Mouse (Mus musculus): ENCODE measurements around the gene Rnasel.
"Not testable (repeated sequence)": the region's sequence is repeated elsewhere in the genome, so short reads cannot be mapped to it uniquely, and the experiment has no call there.

Rnasel gene

DNA sequence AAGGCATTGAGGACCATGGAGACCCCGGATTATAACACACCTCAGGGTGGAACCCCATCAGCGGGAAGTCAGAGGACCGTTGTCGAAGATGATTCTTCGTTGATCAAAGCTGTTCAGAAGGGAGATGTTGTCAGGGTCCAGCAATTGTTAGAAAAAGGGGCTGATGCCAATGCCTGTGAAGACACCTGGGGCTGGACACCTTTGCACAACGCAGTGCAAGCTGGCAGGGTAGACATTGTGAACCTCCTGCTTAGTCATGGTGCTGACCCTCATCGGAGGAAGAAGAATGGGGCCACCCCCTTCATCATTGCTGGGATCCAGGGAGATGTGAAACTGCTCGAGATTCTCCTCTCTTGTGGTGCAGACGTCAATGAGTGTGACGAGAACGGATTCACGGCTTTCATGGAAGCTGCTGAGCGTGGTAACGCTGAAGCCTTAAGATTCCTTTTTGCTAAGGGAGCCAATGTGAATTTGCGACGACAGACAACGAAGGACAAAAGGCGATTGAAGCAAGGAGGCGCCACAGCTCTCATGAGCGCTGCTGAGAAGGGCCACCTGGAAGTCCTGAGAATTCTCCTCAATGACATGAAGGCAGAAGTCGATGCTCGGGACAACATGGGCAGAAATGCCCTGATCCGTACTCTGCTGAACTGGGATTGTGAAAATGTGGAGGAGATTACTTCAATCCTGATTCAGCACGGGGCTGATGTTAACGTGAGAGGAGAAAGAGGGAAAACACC, 4.7 kb downstream of the Rnasel start:
- in situ Hi-C loops (cut with MboI; ENCODE audit: low pct_unique_long_range_greater_than_20kb in 1 of 2, low sequenced_read_pairs in 2 of 2, unreplicated experiment in 1 of 2) = no loop called here

GRCm38 (mm10) chr1:153764136-153764535, 14.9 kb downstream of the Rnasel start:
- in situ Hi-C loops (cut with MboI; ENCODE audit: low pct_unique_long_range_greater_than_20kb in 1 of 2, low sequenced_read_pairs in 2 of 2, unreplicated experiment in 1 of 2) = no loop called here

DNA sequence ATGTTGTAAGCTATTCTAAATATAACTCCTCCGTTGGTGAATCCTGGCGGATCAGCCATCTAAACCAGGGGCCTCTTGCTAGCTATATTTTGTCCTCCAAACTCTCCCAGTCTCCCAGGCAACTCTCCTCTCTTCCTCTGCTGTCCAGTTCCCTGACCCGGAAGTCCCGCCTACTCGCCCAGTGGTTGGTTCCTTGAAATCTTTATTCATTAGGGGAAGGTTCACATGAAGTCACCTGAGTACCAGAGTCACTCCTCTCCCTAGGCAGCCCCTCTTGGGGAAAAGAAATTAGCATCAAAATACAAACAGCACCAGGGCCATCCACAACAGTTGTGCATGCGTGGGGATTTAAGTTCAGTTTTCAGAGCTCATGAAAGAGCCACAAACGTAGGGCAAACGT, 17.1 kb downstream of the Rnasel start:
- in situ Hi-C loops (cut with MboI; ENCODE audit: low pct_unique_long_range_greater_than_20kb in 1 of 2, low sequenced_read_pairs in 2 of 2, unreplicated experiment in 1 of 2) = no loop called here

DNA sequence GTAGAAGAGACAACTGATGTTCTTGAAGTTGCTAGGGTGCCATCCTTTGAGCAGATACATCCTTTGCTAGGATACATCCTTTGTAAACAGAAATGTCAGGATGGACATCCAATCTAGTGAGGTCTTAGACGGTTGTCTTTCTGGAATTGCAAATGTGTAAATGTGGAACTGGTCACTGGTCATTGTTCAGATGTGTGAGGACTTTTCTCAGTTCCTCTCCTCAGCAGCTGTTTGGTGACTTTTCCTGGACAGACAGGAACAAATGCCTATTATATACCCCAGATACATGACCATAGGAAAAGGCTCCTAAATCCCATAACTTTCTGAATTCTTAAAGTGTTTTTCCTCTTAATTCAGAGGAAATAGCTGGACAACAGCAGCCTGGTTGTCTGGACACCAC, 18.1 kb downstream of the Rnasel start:
- in situ Hi-C loops (cut with MboI; ENCODE audit: low pct_unique_long_range_greater_than_20kb in 1 of 2, low sequenced_read_pairs in 2 of 2, unreplicated experiment in 1 of 2) = no loop called here

DNA sequence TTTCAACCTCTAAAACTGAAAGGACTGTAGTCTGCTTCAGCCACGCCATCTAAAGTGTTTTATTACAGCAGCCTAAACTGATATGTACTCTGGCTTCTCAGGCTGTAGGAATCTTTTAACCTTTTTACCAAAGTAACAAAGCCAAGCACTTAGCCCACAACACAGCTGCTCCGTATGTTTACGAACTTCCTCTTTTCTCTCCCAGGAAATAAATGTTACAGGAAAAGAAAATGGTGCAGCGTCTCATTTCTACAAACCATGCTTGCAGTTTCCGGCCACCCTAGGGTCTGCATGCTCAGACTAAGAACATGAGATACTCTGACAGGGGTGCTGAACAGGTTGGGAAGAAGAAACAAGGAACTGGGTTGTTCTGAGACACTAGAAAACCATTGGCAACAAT, 19.2 kb downstream of the Rnasel start:
- in situ Hi-C loops (cut with MboI; ENCODE audit: low pct_unique_long_range_greater_than_20kb in 1 of 2, low sequenced_read_pairs in 2 of 2, unreplicated experiment in 1 of 2) = no loop called here

- in situ Hi-C loops (cut with MboI; ENCODE audit: low pct_unique_long_range_greater_than_20kb in 1 of 2, low sequenced_read_pairs in 2 of 2, unreplicated experiment in 1 of 2) = not testable (repeated sequence)
These were observed 20.3 kb downstream of the Rnasel start for GRCm38 (mm10) chr1:153769571-153769970.

DNA sequence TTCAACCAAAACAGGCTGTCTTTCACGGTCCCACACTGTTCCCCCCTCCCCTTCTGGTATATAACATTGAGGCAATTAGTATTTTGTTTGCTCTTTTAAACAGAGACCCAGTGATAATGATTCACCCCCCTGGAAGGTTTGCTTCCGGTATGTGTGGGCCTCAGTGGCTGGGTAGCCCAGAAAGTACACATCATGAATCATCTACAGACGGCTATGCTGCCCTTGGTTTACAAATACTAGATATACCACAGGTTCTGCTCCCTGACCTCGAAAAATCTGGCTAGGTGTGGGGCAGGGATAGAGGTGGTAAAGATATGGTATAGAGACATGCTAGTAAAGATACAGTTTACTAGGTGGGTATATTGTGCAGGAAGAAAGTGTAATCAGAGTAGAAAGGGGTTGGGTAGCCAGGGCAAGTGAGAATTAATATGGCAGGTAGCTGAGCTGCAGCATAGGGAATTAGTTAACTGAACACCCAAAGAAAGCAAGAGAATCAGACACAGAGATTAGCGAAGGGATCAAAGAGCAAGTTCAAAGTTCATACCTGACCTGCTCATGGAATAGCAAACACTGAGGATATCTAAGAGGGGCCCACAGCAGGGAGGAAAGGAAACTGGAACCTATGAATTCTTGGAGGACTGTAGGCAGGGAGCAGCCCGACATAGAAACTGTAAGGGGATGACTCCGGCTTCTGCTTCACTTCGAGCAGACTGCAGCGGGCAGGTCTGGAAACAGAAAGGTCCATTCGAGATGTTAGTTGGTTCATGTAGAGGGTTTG, 21.0 kb downstream of the Rnasel start:
- in situ Hi-C loops (cut with MboI; ENCODE audit: low pct_unique_long_range_greater_than_20kb in 1 of 2, low sequenced_read_pairs in 2 of 2, unreplicated experiment in 1 of 2) = no loop called here

- in situ Hi-C loops (cut with MboI; ENCODE audit: low pct_unique_long_range_greater_than_20kb in 1 of 2, low sequenced_read_pairs in 2 of 2, unreplicated experiment in 1 of 2) = no loop called here
These were observed 21.5 kb downstream of the Rnasel start for GRCm38 (mm10) chr1:153770776-153771167.

- in situ Hi-C loops (cut with MboI; ENCODE audit: low pct_unique_long_range_greater_than_20kb in 1 of 2, low sequenced_read_pairs in 2 of 2, unreplicated experiment in 1 of 2) = no loop called here
These were observed 25.9 kb downstream of the Rnasel start for GRCm38 (mm10) chr1:153775174-153775573.

DNA sequence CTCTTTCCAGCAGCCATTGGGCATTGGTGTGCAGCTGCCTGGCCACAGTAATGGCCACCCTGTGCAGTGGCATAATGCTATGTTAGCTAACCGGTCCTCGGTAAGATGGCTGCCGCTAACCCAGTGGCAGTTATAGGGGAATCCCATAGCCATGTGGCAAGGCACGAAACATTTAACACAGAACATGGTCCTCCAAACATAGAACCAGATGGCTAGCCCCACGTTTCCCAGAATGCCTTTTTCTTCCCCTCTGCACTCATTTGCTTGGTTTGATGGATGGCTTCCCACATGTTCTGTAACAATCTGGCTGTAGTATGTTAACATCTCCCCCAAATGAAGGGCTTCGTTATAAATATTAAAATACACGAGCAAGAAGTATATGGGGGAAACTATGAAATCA, 27.0 kb downstream of the Rnasel start:
- in situ Hi-C loops (cut with MboI; ENCODE audit: low pct_unique_long_range_greater_than_20kb in 1 of 2, low sequenced_read_pairs in 2 of 2, unreplicated experiment in 1 of 2) = no loop called here

GRCm38 (mm10) chr1:153778205-153778604, 29.0 kb downstream of the Rnasel start:
- in situ Hi-C loops (cut with MboI; ENCODE audit: low pct_unique_long_range_greater_than_20kb in 1 of 2, low sequenced_read_pairs in 2 of 2, unreplicated experiment in 1 of 2) = no loop called here

GRCm38 (mm10) chr1:153783339-153783738, 34.1 kb downstream of the Rnasel start:
- in situ Hi-C loops (cut with MboI; ENCODE audit: low pct_unique_long_range_greater_than_20kb in 1 of 2, low sequenced_read_pairs in 2 of 2, unreplicated experiment in 1 of 2) = no loop called here

DNA sequence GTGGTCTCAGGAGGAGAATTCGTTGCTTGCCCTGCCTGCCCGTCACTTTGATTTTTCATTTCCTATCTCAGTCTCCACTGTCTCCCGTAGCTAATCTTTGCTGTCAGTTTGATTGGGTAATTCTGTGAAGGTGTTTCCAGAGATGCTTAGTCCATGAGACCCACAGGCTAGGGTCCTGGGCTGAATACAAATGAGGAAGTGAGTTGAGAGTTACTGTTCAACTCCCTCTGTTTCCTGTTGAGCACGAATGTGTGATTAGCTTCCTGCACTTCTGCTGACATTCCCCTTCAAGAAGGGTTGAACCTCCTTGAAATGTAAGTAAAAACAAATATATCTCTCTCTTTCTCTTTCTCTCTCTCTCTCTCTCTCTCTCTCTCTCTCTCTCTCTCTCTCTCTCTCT, 36.4 kb downstream of the Rnasel start:
- in situ Hi-C loops (cut with MboI; ENCODE audit: low pct_unique_long_range_greater_than_20kb in 1 of 2, low sequenced_read_pairs in 2 of 2, unreplicated experiment in 1 of 2) = no loop called here

DNA sequence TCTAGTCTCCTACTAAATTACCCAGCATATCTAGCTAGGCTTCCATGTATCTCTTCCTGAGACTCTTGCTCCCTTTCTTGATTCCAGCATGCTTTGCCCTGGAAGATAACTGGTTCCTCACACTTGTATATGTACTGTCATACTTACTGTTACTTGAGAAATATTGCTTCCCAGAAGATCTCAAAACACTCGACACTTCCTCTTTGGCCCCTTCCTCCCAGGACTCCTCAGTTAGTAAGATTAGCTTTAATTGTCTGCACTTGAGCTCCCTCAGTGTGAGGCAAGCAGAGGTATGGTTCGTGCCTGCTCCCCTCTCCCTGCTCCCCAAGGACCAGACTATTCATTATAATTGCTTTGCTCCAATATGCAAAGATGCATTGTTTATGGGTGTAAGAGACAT, 41.5 kb downstream of the Rnasel start:
- in situ Hi-C loops (cut with MboI; ENCODE audit: low pct_unique_long_range_greater_than_20kb in 1 of 2, low sequenced_read_pairs in 2 of 2, unreplicated experiment in 1 of 2) = no loop called here

DNA sequence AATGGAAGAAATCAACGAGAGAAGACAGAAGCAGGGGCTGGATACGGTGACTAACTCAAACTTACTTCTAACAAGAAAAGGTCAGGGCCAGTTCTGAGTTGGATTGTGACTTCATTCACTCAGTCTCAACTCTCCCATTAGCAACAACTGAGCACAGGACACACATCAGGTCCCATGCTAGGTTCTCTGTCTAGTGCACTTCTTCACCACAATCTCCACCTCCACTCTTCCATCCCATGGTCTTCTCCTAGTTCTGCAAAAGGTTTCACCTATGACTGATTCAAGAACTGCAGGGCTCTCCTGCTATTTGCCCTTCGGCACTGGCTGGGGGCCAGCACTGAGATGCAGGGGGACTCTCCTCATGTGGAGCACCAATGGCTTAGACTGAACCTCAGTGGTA, 45.0 kb downstream of the Rnasel start:
- in situ Hi-C loops (cut with MboI; ENCODE audit: low pct_unique_long_range_greater_than_20kb in 1 of 2, low sequenced_read_pairs in 2 of 2, unreplicated experiment in 1 of 2) = no loop called here

DNA sequence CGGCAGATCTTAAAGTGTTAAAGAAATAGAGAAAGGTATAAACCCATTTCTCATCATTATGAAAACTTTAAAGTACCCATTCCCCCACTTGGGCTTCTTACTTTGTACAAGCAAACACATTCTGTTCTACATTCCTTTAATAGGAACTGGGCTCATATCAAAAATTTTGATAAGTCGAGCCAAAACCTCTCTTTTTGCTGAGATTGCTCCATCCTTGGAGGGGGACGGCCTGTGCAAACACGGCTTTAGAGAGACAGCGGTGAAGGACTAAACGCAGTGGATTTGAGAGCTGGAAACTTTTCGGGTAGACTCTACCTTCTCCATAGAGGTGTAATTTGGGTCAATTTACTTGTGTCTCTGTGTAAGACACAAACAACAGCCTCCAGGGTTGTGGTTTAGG, 53.5 kb downstream of the Rnasel start:
- in situ Hi-C loops (cut with MboI; ENCODE audit: low pct_unique_long_range_greater_than_20kb in 1 of 2, low sequenced_read_pairs in 2 of 2, unreplicated experiment in 1 of 2) = no loop called here

DNA sequence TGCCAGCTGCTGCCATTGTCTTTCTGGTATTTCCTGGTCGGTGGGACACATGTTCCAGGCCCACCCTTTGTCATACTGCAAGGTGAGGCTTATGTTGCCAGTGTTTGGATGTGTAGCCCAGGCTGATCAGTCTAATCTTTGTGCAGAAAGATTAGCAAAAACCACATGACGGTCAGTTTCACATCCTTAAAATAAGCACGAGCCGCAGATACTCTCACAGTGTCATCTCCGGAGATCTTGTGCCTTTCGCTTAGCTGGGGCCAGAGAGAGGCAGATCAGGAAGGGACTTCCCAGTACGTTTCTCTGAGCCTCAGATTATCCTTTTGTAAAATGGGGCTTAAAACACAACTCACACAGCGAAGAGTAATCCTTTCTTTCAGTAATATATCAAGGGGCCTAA, 54.3 kb downstream of the Rnasel start:
- in situ Hi-C loops (cut with MboI; ENCODE audit: low pct_unique_long_range_greater_than_20kb in 1 of 2, low sequenced_read_pairs in 2 of 2, unreplicated experiment in 1 of 2) = no loop called here

- in situ Hi-C loops (cut with MboI; ENCODE audit: low pct_unique_long_range_greater_than_20kb in 1 of 2, low sequenced_read_pairs in 2 of 2, unreplicated experiment in 1 of 2) = no loop called here
These were observed 58.3 kb downstream of the Rnasel start for GRCm38 (mm10) chr1:153807390-153807993.

Measured in mouse embryonic stem cell (cell line).